Mouse (Mus musculus) E14TG2a.4 (cell line): Measurements from ENCODE around the gene Nup50.

Experiments
- CTCF ChIP-seq: conservative IDR thresholded peaks from 2 replicates; pipeline ENCODE4 v1.5.1; 2014; ENCODE audit warnings: low read length
- POU5F1 ChIP-seq: IDR thresholded peaks from 2 replicates; pipeline ENCODE4 v1.6.1; 2014; ENCODE audit warnings: low read length, borderline replicate concordance

- TF ChIP-seq CTCF = no peak
- TF ChIP-seq POU5F1 = no peak
Observed at GRCm38 (mm10) chr15:84989771-84990170, 66.6 kb downstream of the Nup50 start.
